Mouse (Mus musculus) embryonic facial prominence, embryonic 13.5 days (tissue): ENCODE data around the gene Schip1. TPM values are rescaled to one million over a fixed set of nuclear protein-coding genes. Genes with fewer than 3 reads are reported as not detected.

Experiments used
- ATAC-seq: fragments of 200-750 bp; cut with Nextera tagmentation; 2 replicates; pipeline ENCODE4 v1.8.0; 2017; ENCODE audit warnings: low read depth; ENCODE audit not compliant: insufficient number of reproducible peaks, insufficient read depth, low FRiP score, low TSS enrichment
- H3K27ac ChIP-seq: fragments of 300-500 bp; sonication (generic); 2 replicates; pipeline ENCODE4 v1.5.1; 2015; ENCODE audit warnings: moderate library complexity, mild to moderate bottlenecking, inconsistent platforms
- H3K27me3 ChIP-seq: fragments of 300-500 bp; sonication (generic); 2 replicates; pipeline ENCODE4 v1.6.1; 2015; ENCODE audit warnings: mild to moderate bottlenecking, inconsistent platforms
- H3K36me3 ChIP-seq: fragments of 300-500 bp; sonication (generic); 2 replicates; pipeline ENCODE4 v1.6.1; 2015; ENCODE audit warnings: mild to moderate bottlenecking, inconsistent platforms
- H3K4me1 ChIP-seq: fragments of 300-500 bp; sonication (generic); 2 replicates; pipeline ENCODE4 v1.6.1; 2015; ENCODE audit warnings: inconsistent platforms
- H3K4me2 ChIP-seq: fragments of 300-500 bp; sonication (generic); 2 replicates; pipeline ENCODE4 v1.6.1; 2015; ENCODE audit warnings: moderate library complexity, mild to moderate bottlenecking, inconsistent platforms
- H3K4me3 ChIP-seq: fragments of 300-500 bp; sonication (generic); 2 replicates; pipeline ENCODE4 v1.5.1; 2015; ENCODE audit warnings: mild to moderate bottlenecking, inconsistent platforms
- H3K9ac ChIP-seq: fragments of 300-500 bp; sonication (generic); 2 replicates; pipeline ENCODE4 v1.6.1; 2015; ENCODE audit warnings: mild to moderate bottlenecking, inconsistent platforms
- H3K9me3 ChIP-seq: fragments of 300-500 bp; sonication (generic); 2 replicates; pipeline ENCODE4 v1.6.1; 2016; ENCODE audit warnings: inconsistent platforms
- WGBS: fragments of 180-500 bp; shearing (Covaris S2); methylation state at CpG from one replicate; pipeline ENCODE4 v1.1.7; 2015; ENCODE audit warnings: mixed read lengths; 5-methylcytosine and 5-hydroxymethylcytosine counted together
- polyA plus RNA-seq: library from polyadenylated mRNA; unstranded; fragments of >200 nt; fragmentation: Nextera tagmentation; extraction: Ambion mirVana; gene quantifications from 2 replicates; pipeline ENCODE4 v1.2.1, GENCODE M21; 2015

Schip1 gene
- polyA plus RNA-seq, 1 experiment from 2014 or later = 20.5 TPM

DNA sequence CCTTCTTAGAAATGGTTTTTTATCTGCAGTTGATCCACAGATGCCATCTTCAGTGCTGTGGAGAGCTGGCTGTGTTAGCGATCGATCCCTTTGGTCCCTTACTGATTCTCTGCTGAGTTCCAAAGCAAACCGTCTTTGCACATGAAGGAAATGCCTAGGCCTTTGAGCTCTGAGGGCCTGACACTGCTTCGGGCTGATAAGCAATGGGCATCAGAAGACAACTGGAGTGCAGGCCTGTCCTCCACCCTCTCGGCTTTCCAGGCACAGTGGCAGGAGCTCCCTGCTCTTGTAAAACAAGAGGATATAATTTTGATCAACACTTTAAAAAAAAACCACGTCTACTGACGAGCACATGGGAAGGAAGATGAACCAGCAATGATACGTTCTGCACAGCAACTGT lies 477.1 kb downstream of the Schip1 start:
- Histone ChIP-seq H3K27ac (no peak overlapping the region), H3K4me2 (no peak overlapping the region), H3K9me3 (no peaks in the 10 kb centered on the region), H3K4me3 (no peak overlapping the region), H3K4me1 (0 out of 2 replicates have a peak, but pooled peaks cover 7% of the 10 kb centered on the region), H3K9ac (no peak overlapping the region), H3K36me3 (no peaks in the 10 kb centered on the region), H3K27me3 (no peaks in the 10 kb centered on the region)
- ATAC-seq = no peak
- WGBS = 86% methylated on average over 8 of the region's 8 CpGs

DNA sequence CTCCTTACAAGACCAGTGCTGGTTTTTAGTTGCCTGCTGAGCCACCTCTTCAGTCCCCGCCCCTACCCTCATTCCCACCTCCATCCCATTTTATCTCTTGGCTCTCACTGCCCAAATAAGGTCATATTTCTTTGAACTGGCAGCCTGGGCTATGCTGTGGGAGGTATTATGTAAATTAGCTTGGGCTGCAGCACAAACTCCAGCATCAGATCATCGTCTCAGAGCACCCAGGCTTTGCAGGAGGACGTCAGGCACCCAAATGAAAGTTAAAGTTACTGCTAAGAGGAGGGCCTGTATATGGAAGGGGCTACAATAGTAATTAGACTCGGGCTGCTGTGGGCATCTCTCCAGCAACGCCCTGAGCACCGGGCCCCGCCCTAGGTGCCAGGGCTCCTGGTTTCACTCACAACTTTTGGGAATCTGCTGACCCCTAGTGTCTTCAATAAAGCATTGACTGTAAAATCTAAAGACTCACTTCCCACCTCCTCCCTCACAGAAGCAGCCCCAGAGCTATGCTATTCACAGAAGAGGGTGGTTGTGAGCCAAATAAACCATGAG lies 478.4 kb downstream of the Schip1 start:
- no peak overlapping the region for H3K27ac ChIP-seq
- H3K36me3 ChIP-seq = no peaks in the 10 kb centered on the region
- no peaks in the 10 kb centered on the region for H3K9me3 ChIP-seq
- WGBS = 6% methylated on average over 7 of the region's 7 CpGs
- peak; percentile 43; the same call in 1 of the 2 replicates for ATAC-seq
- no peak overlapping the region for H3K9ac ChIP-seq
- no peaks in the 10 kb centered on the region for H3K27me3 ChIP-seq
- peak overlapping the region; percentile 33 for H3K4me3 ChIP-seq
- 0 out of 2 replicates have a peak, but pooled peaks cover 7% of the 10 kb centered on the region for H3K4me1 ChIP-seq
- H3K4me2 ChIP-seq = peak overlapping the region; percentile 54

DNA sequence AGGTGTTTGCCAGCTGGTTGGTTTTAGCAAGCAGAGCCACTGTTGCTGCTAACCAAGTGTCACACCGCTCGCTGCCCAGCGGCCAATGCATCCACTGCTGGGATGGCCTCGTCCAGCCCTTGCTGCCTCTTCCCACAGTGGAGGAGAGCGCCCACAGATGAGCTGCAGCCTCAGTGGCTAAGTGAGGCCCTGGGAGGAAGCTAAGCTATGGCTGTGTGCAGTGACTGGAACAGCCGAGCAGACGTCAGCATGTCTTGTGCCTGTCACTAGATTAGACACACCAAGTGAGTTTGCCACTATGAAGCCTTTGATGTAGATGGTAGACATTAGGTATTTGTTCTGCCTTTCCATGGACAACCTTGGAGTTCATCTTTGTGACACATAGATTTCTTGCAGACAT lies 480.2 kb downstream of the Schip1 start:
- H3K9ac ChIP-seq = no peak overlapping the region
- H3K9me3 ChIP-seq = no peaks in the 10 kb centered on the region
- H3K4me1 ChIP-seq = 0 out of 2 replicates have a peak, but pooled peaks cover 5% of the 10 kb centered on the region
- H3K27me3 ChIP-seq = no peaks in the 10 kb centered on the region
- no peak for ATAC-seq
- H3K36me3 ChIP-seq = no peaks in the 10 kb centered on the region
- no peak overlapping the region for H3K4me3 ChIP-seq
- no peak overlapping the region for H3K27ac ChIP-seq
- 56% methylated on average over 7 of the region's 7 CpGs for WGBS
- H3K4me2 ChIP-seq = no peak overlapping the region

DNA sequence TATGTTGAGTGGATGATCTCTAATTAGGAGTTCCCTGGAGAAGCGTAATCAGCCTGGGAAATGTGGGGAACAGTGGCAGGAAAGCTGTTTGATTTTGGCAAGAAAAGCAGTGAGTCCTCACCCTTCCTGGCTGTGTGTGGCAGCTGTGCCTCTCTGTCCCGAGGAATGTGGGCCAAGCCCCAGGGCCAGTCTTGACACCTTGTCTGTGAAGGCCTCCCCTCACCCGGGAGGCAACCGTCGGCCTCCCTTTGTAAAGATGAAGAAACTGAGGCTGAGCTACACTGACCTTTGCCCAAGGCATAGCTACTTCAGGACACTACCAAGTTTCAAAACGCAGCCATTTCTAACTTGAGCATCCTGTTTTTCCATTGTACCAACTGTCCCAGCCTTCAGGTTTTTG lies 481.3 kb downstream of the Schip1 start:
- no peaks in the 10 kb centered on the region for H3K36me3 ChIP-seq
- H3K9ac ChIP-seq = no peak overlapping the region
- no peaks in the 10 kb centered on the region for H3K9me3 ChIP-seq
- H3K27ac ChIP-seq = no peak overlapping the region
- no peaks in the 10 kb centered on the region for H3K27me3 ChIP-seq
- H3K4me3 ChIP-seq = no peak overlapping the region
- H3K4me1 ChIP-seq = 0 out of 2 replicates have a peak, but pooled peaks cover 5% of the 10 kb centered on the region
- no peak for ATAC-seq
- 31% methylated on average over 6 of the region's 6 CpGs for WGBS
- no peak overlapping the region for H3K4me2 ChIP-seq

DNA sequence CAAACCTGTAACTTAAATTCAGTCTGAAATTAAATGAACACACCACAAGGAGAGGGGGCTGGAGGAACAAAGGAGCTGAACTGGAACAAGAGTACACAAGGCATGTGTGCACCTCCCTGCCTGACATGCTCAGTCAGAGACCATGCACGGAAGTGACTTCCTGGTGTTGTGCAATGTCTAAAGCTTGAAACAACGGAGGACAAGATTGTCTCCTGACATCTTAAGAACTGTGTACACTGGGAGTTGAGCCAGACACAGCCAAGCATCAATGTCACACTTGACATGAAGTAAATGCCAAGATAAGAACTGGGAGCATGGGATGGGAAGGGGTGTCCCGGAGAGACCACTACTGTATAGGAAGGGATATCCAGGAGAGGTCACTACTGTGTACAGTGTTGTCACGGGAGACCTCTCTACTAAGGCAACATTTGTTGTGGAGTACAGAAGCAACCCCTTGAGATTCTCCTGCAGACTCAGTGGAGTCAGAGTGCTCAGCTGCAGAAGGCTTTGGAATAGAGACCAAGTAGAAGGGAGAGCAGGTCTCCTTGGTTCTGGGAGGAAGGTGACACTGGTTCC lies 490.6 kb downstream of the Schip1 start:
- Histone ChIP-seq H3K36me3 (no peaks in the 10 kb centered on the region), H3K9me3 (no peaks in the 10 kb centered on the region), H3K4me2 (no peak overlapping the region), H3K4me1 (no peaks in the 10 kb centered on the region), H3K4me3 (no peak overlapping the region), H3K27ac (no peak overlapping the region), H3K27me3 (no peaks in the 10 kb centered on the region), H3K9ac (no peak overlapping the region)
- no peak for ATAC-seq
- 76% methylated on average over 4 of the region's 4 CpGs for WGBS

DNA sequence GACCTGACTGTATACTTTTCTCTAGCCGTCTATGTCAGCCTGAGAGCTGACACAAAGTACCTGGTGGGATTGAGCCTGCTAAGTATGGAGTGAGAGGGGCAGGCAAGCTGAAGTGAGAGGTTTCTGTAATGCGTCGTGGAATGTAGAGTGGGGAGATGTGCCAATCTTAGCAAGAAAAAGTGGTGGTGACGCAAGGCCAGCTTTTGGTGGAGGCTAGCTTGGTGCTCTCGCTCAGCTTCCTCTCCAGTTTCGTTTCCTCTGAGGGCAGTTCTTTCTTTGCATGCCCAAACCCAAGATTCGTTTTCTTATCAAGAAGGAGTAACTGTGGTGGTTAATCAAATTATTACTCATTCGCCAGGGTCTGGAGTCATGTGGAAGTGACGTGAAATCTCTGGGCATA lies 492.3 kb downstream of the Schip1 start:
- Histone ChIP-seq H3K4me1 (no peaks in the 10 kb centered on the region), H3K4me3 (no peak overlapping the region), H3K4me2 (no peak overlapping the region), H3K27ac (no peak overlapping the region), H3K27me3 (no peaks in the 10 kb centered on the region), H3K9ac (no peak overlapping the region), H3K9me3 (no peaks in the 10 kb centered on the region), H3K36me3 (no peaks in the 10 kb centered on the region)
- no peak for ATAC-seq
- WGBS = 85% methylated on average over 9 of the region's 9 CpGs

DNA sequence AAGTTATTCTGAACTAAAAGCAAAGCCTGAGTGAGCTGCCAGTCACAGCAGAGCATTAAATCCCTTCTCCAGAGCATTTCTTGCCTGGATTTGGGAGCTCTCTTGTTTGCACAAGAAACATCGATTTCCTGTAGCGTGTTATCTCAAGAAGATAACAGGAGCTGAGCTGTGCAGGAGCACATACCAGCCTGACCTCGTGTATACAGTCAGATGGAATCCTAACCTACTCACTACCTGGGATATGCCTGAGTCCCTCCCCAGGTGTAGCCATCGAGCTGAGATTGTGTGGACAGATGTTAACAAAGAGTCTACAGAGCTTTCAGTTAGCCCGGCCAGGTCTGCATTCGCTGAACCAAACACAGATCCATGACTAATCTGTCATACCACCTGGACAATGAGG lies 494.1 kb downstream of the Schip1 start:
- H3K9me3 ChIP-seq = no peaks in the 10 kb centered on the region
- H3K36me3 ChIP-seq = no peaks in the 10 kb centered on the region
- no peaks in the 10 kb centered on the region for H3K4me1 ChIP-seq
- no peak overlapping the region for H3K4me2 ChIP-seq
- ATAC-seq = no peak
- WGBS = 81% methylated on average over 6 of the region's 6 CpGs
- no peak overlapping the region for H3K27ac ChIP-seq
- H3K4me3 ChIP-seq = no peak overlapping the region
- no peaks in the 10 kb centered on the region for H3K27me3 ChIP-seq
- no peak overlapping the region for H3K9ac ChIP-seq

DNA sequence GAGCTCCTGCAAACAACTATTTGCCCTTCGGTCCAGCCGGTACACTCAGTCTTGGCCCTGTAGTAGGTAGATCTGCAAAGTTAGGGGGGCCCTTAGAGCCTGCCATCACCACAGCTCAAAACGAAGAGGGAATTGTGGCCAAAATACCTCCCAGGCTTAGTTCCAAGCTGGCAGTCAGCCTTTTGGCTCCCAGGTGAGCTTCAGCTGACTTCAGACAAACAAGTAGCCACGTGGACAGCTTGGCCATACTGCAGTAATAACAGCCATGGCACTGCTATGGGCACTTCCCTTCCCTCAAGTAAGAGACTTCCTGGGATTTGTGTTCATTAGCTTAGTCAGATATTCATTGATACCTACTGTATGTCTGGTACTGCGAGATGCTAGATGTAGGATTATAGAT lies 495.5 kb downstream of the Schip1 start:
- Histone ChIP-seq H3K36me3 (no peaks in the 10 kb centered on the region), H3K27ac (no peak overlapping the region), H3K9ac (no peak overlapping the region), H3K4me3 (no peak overlapping the region), H3K4me2 (no peak overlapping the region), H3K9me3 (no peaks in the 10 kb centered on the region), H3K27me3 (no peaks in the 10 kb centered on the region), H3K4me1 (no peaks in the 10 kb centered on the region)
- ATAC-seq = no peak
- WGBS = 78% methylated on average over 5 of the region's 5 CpGs

DNA sequence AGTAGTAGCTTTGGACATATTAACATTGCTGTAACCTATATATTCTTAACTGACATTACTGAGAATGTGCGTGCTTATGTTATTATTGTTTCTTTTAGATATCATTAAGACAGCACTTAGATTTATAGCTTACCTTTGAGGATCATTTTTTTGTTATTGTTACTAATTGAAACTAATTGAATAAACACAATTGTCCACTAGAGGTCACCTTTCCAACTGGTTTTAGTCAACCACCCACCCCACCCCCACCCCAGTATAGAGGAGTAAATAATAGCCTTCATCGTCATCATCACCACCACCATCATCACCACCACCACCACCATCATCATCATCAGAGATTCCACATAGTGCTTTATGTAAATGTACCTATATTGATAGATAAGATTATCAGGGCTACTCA lies 498.2 kb downstream of the Schip1 start:
- WGBS = 57% methylated on average over 2 of the region's 2 CpGs
- H3K9ac ChIP-seq = no peak overlapping the region

DNA sequence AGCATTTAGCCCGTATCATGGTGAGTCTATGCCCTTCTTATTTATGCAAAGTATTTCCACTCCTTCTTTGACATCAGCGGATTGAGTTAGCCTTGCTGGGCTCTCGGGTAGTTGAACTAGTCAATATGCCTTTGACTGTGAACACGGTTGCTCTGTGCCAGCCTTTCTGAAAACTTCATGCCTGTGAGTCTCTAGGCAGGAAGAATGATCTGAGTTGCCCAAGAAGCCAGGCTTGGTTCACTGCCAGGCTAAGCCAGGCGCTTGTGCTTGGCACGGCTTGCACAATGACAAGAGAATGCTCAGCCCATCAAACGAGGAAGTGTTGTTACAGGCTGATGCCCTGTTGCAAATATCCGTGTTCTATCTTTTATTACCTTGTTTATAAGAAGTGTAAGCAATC lies 499.3 kb downstream of the Schip1 start:
- Histone ChIP-seq H3K4me2 (no peak overlapping the region), H3K4me1 (peaks cover 8% of the 10 kb centered on the region; the same call in 1 of the 2 replicates), H3K9me3 (no peaks in the 10 kb centered on the region), H3K9ac (no peak overlapping the region), H3K27me3 (no peaks in the 10 kb centered on the region), H3K36me3 (no peaks in the 10 kb centered on the region), H3K4me3 (no peak overlapping the region), H3K27ac (no peak overlapping the region)
- 77% methylated on average over 8 of the region's 8 CpGs for WGBS
- ATAC-seq = no peak

More for the DNA sequence above, 498.2 kb downstream of the Schip1 start:
- H3K27ac ChIP-seq = no peak overlapping the region
- H3K27me3 ChIP-seq = no peaks in the 10 kb centered on the region
- H3K4me2 ChIP-seq = no peak overlapping the region
- H3K4me3 ChIP-seq = no peak overlapping the region
- H3K9me3 ChIP-seq = no peaks in the 10 kb centered on the region
- no peak for ATAC-seq
- H3K4me1 ChIP-seq = no peaks in the 10 kb centered on the region
- H3K36me3 ChIP-seq = no peaks in the 10 kb centered on the region

DNA sequence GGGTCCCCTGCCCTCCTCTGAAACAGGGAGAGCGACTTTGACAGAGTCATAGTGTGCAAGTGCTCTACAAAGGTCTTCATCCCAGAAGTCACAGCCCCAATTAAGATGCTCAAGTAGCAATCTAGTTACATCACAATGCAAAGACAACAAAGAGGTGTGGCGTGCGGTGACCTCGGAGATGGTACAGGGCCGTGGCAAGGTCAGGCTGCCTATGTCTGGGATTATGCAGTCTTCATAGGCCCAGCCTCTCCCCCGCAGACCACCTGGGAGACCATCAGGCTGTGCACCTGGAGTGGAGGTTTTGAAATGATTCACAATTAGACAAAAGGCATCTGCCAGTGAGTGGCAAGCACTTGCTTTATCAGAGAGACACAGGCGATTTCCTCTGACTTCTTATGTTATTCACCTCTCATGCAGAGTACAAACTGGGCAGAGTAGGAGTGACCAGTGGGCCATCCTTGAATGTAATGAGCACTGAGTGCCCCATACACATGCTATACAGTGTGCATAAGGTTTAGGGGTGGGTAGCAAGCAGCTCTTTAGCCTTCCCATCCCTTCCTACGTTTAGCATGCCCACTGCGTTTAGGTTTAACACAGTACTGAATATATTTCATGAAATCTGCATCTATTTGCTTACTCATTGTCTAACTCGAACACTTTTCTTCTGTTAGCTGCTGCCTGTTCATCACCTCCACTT lies 500.5 kb downstream of the Schip1 start:
- ATAC-seq = no peak
- H3K9me3 ChIP-seq = no peaks in the 10 kb centered on the region
- no peak overlapping the region for H3K27ac ChIP-seq
- H3K4me2 ChIP-seq = no peak overlapping the region
- 75% methylated on average over 10 of the region's 10 CpGs for WGBS
- H3K4me1 ChIP-seq = peaks cover 8% of the 10 kb centered on the region; the same call in 1 of the 2 replicates
- no peak overlapping the region for H3K9ac ChIP-seq
- H3K4me3 ChIP-seq = no peak overlapping the region
- H3K27me3 ChIP-seq = no peaks in the 10 kb centered on the region
- H3K36me3 ChIP-seq = no peaks in the 10 kb centered on the region

DNA sequence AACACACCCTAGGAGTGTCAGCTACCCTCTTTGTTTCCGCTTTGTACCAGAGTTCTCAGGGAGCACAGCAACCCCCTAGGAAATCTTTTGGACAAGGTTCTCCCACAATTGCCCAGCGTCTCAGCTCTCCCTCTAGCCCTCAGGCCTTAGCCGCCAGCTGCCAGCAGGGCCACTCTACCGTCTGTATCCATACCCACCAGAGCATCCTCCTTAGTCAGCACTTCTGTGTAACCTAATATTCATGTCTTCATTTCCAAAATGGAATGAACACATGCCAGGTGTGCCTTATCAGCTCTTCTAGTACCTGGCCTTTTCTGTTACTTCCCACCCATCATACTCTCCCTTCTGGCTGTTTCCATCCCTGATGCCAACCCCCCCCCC lies 501.1 kb downstream of the Schip1 start:
- Histone ChIP-seq H3K4me3 (no peak overlapping the region), H3K9me3 (no peaks in the 10 kb centered on the region), H3K4me2 (no peak overlapping the region), H3K27me3 (no peaks in the 10 kb centered on the region), H3K36me3 (no peaks in the 10 kb centered on the region), H3K9ac (no peak overlapping the region), H3K4me1 (peaks cover 8% of the 10 kb centered on the region; the same call in 1 of the 2 replicates), H3K27ac (no peak overlapping the region)
- no peak for ATAC-seq
- WGBS = 46% methylated on average over 4 of the region's 4 CpGs
